Mouse (Mus musculus) lung, embryonic 16.5 days (tissue): ENCODE data around the gene Ppara. TPM values are rescaled to one million over a fixed set of nuclear protein-coding genes. Genes with fewer than 3 reads are reported as not detected.

Experiments
- ATAC-seq: fragments of 200-750 bp; cut with Nextera tagmentation; 2 replicates; pipeline ENCODE4 v1.8.0; 2017; ENCODE audit warnings: low read depth, mild to moderate bottlenecking, moderate library complexity
- H3K27ac ChIP-seq: fragments of 300-500 bp; sonication (generic); 2 replicates; pipeline ENCODE4 v1.5.1; 2014; ENCODE audit warnings: mild to moderate bottlenecking, control low read depth, low read length
- H3K27me3 ChIP-seq: fragments of 300-500 bp; sonication (generic); 2 replicates; pipeline ENCODE4 v1.6.1; 2014; ENCODE audit warnings: low read depth, low read length, mixed read lengths; ENCODE audit not compliant: control insufficient read depth, insufficient read depth
- H3K36me3 ChIP-seq: fragments of 300-500 bp; sonication (generic); 2 replicates; pipeline ENCODE4 v1.6.1; 2014; ENCODE audit warnings: low read length; ENCODE audit not compliant: control insufficient read depth, insufficient read depth
- H3K4me1 ChIP-seq: fragments of 300-500 bp; sonication (generic); replicated peaks from 2 replicates; pipeline ENCODE4 v1.6.1; 2014; ENCODE audit warnings: low read length, mixed read lengths; ENCODE audit not compliant: control insufficient read depth, insufficient read depth
- H3K4me2 ChIP-seq: fragments of 300-500 bp; sonication (generic); 2 replicates; pipeline ENCODE4 v1.6.1; 2014; ENCODE audit warnings: low read depth, low read length, control low read depth
- H3K4me3 ChIP-seq: fragments of 300-500 bp; sonication (generic); 2 replicates; pipeline ENCODE4 v1.5.1; 2014; ENCODE audit warnings: mild to moderate bottlenecking, low read length, control low read depth
- H3K9ac ChIP-seq: fragments of 300-500 bp; sonication (generic); 2 replicates; pipeline ENCODE4 v1.6.1; 2014; ENCODE audit warnings: low read length, control low read depth
- H3K9me3 ChIP-seq: fragments of 300-500 bp; sonication (generic); 2 replicates; pipeline ENCODE4 v1.6.1; 2016; ENCODE audit warnings: low read length; ENCODE audit not compliant: control insufficient read depth
- WGBS: fragments of 180-500 bp; shearing (Covaris S2); extraction: QIAGEN DNeasy Blood & Tissue Kit; methylation state at CpG from one replicate; pipeline ENCODE4 v1.1.7; 2014; 5-methylcytosine and 5-hydroxymethylcytosine counted together
- polyA plus RNA-seq: library from polyadenylated mRNA; unstranded; fragments of >200 nt; fragmentation: Nextera tagmentation; extraction: Ambion mirVana; gene quantifications from 2 replicates; pipeline ENCODE4 v1.2.1, GENCODE M21; 2015

Gene Ppara
- 5.2 and 5.9 TPM in 2 replicates for polyA plus RNA-seq

DNA sequence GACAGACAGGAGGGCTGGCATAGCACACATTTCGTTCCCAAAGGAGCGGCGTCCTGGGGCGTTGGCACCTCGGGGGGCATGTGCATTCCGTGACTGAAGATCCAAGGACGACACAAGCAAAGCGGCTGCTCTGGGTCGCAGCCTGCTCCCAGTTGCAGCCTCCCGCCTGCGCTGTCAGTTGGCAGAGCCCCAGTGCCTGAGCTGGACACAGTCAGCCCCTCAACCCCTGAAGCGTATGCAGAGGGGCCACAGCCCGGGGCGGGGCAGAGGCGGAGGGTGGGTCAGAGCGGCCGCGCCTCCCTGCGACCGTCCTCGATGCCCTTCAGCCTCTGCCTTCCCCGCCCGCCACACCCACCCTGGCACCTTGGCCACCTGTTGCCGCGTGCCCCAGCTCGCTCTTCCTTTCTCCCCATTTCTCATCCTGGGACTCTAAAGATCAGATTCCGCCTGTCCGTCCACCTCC, at the start of gene Ppara:
TSS of gene Ppara (plus strand) at position 413 of the 463 bp plus-strand sequence.
- Histone ChIP-seq H3K9ac (peak within 1 kb of the TSS; percentile 77), H3K4me3 (peak within 1 kb of the TSS; percentile 81), H3K9me3 (no peaks in the 10 kb centered on the region), H3K4me1 (peaks cover 5% of the 10 kb centered on the region; the same call in 1 of the 2 replicates), H3K27ac (no peak within 1 kb of the TSS), H3K4me2 (peak within 1 kb of the TSS; percentile 64), H3K36me3 (no peaks in the 10 kb centered on the region), H3K27me3 (peaks cover 31% of the 10 kb centered on the region)
- WGBS: 2% methylated on average over 28 of the region's 28 CpGs
- ATAC-seq: peak; percentile 32

- 51% methylated on average over 10 of the region's 11 CpGs for WGBS
- Histone ChIP-seq H3K4me3 (no peak overlapping the region), H3K4me2 (peak overlapping the region; percentile 21; the same call in 1 of the 2 replicates), H3K9ac (peak overlapping the region; percentile 37; the same call in 1 of the 2 replicates), H3K36me3 (peaks cover 39% of the 10 kb centered on the region), H3K27me3 (no peaks in the 10 kb centered on the region), H3K27ac (peak overlapping the region; percentile 85), H3K9me3 (no peaks in the 10 kb centered on the region), H3K4me1 (peaks cover 49% of the 10 kb centered on the region)
- peak; percentile 92 for ATAC-seq
Observed at GRCm38 (mm10) chr15:85686641-85687395, 48.0 kb upstream of the Ppara start.

DNA sequence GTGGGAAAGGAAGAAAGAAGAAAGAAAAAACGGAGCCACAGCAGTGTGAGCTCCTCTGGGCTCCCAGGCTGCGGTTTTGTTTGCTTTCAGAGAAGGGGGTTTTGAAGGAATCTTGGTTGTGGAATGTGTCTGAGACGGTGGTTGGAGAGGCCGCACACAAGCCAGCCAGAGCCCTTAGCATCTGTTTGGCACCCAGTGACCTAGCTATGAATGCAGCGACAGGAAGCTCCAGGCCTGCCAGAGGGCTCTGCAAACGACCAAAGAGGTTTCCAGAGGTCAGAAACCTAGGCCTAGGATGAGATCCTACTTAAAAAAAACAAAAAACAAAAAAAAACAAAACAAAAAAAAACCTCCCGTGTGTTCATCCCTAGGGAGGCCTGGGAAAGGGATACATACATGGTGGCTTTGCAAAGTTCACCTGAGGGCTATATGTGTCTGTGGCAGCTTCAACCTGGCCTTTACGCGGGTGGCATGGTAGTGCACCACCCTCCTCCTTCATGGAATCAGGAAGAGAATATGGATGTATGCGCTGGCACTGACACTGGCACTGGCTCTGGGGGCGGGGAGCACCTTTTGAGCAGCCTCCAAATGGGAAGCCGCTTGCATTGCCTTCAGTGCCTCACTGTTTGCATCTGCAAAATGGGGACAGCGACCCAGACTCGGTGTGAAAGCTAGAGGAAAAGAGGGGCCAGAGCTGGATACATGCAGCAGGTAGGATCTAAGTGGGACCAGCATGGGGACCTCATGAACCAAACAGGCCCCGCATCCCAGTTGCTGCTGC, 47.0 kb upstream of the Ppara start:
- peak; percentile 39; the same call in 1 of the 2 replicates for ATAC-seq
- Histone ChIP-seq H3K36me3 (peaks cover 43% of the 10 kb centered on the region), H3K27ac (peak overlapping the region; percentile 85), H3K4me1 (peaks cover 49% of the 10 kb centered on the region), H3K4me3 (no peak overlapping the region), H3K27me3 (no peaks in the 10 kb centered on the region), H3K4me2 (peak overlapping the region; percentile 6), H3K9me3 (no peaks in the 10 kb centered on the region), H3K9ac (peak overlapping the region; percentile 8; the same call in 1 of the 2 replicates)
- WGBS: 52% methylated on average over 15 of the region's 15 CpGs

- Histone ChIP-seq H3K9me3 (no peaks in the 10 kb centered on the region), H3K27me3 (no peaks in the 10 kb centered on the region), H3K9ac (peak overlapping the region; percentile 28; the same call in 1 of the 2 replicates), H3K4me1 (peaks cover 47% of the 10 kb centered on the region), H3K36me3 (peaks cover 44% of the 10 kb centered on the region), H3K4me3 (no peak overlapping the region), H3K27ac (0 out of 2 replicates have a peak overlapping the region, but pooled peaks have one; percentile 85), H3K4me2 (no peak overlapping the region)
- 67% methylated on average over 6 of the region's 6 CpGs for WGBS
- ATAC-seq: no peak
Observed at GRCm38 (mm10) chr15:85688734-85689133, 46.0 kb upstream of the Ppara start.

- Histone ChIP-seq H3K27me3 (no peaks in the 10 kb centered on the region), H3K27ac (no peak overlapping the region), H3K9me3 (no peaks in the 10 kb centered on the region), H3K36me3 (peaks cover 48% of the 10 kb centered on the region), H3K9ac (no peak overlapping the region), H3K4me2 (no peak overlapping the region), H3K4me3 (no peak overlapping the region), H3K4me1 (peaks cover 40% of the 10 kb centered on the region)
- ATAC-seq: no peak
- 90% methylated on average over 6 of the region's 6 CpGs for WGBS
Observed at GRCm38 (mm10) chr15:85689523-85689922, 45.3 kb upstream of the Ppara start.

GRCm38 (mm10) chr15:85690058-85690457, 44.7 kb upstream of the Ppara start:
- no peak overlapping the region for H3K27ac ChIP-seq
- WGBS: 88% methylated on average over 6 of the region's 6 CpGs
- H3K9ac ChIP-seq: no peak overlapping the region
- no peaks in the 10 kb centered on the region for H3K9me3 ChIP-seq
- no peak overlapping the region for H3K4me3 ChIP-seq
- no peaks in the 10 kb centered on the region for H3K27me3 ChIP-seq
- no peak for ATAC-seq
- H3K36me3 ChIP-seq: peaks cover 52% of the 10 kb centered on the region
- H3K4me2 ChIP-seq: no peak overlapping the region
- peaks cover 34% of the 10 kb centered on the region for H3K4me1 ChIP-seq

DNA sequence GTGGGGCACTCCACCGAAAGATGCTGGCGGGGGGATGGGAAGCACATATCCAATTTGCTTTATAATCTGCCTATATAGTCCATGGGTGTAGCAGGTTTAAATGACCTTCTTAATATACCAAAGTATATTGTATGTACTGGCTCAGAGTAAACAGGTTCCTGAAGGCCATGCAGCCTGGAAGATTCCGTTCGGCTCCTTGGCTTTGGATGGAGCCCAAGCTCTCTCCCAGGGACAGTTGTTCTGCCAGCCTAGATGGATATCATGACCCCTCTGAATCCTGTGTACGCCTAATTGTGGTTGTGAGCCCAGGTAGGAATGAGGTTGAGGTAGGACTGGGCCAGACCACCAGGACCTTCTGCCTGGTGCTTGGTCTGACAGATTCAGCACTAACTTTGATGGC, 43.9 kb upstream of the Ppara start:
- WGBS: 82% methylated on average over 5 of the region's 5 CpGs
- peaks cover 26% of the 10 kb centered on the region for H3K4me1 ChIP-seq
- no peak for ATAC-seq
- no peak overlapping the region for H3K9ac ChIP-seq
- H3K27ac ChIP-seq: no peak overlapping the region
- no peak overlapping the region for H3K4me3 ChIP-seq
- H3K36me3 ChIP-seq: peaks cover 56% of the 10 kb centered on the region
- no peaks in the 10 kb centered on the region for H3K27me3 ChIP-seq
- no peaks in the 10 kb centered on the region for H3K9me3 ChIP-seq
- no peak overlapping the region for H3K4me2 ChIP-seq

DNA sequence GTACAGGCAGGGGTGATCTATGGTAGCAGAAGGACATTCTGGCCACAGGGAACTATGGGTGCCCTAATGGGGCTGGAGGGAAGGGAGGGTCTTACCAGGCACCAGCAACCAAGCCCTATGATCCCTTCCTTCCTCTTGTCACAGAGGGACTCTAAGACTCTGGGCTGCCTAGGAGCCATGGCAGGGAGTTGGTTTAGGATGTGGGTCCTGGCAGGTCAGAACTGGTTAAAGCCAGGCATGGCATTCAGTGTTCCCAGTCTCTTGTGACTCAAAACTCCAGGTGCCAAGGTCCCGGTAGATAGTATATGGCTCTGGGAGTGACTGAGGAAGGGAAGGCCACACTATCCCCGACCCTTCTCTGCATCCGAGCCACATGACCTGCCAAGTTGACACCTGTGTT, 41.7 kb upstream of the Ppara start:
- no peak overlapping the region for H3K27ac ChIP-seq
- no peak overlapping the region for H3K9ac ChIP-seq
- 84% methylated on average over 3 of the region's 3 CpGs for WGBS
- ATAC-seq: no peak
- H3K27me3 ChIP-seq: no peaks in the 10 kb centered on the region
- H3K36me3 ChIP-seq: peaks cover 67% of the 10 kb centered on the region
- H3K4me2 ChIP-seq: no peak overlapping the region
- H3K9me3 ChIP-seq: no peaks in the 10 kb centered on the region
- H3K4me1 ChIP-seq: peaks cover 5% of the 10 kb centered on the region
- H3K4me3 ChIP-seq: no peak overlapping the region

- no peaks in the 10 kb centered on the region; the same call in 1 of the 2 replicates for H3K4me1 ChIP-seq
- no peak overlapping the region for H3K9ac ChIP-seq
- no peaks in the 10 kb centered on the region for H3K9me3 ChIP-seq
- no peak overlapping the region for H3K4me2 ChIP-seq
- no peak overlapping the region for H3K27ac ChIP-seq
- 80% methylated on average over 2 of the region's 2 CpGs for WGBS
- no peaks in the 10 kb centered on the region for H3K27me3 ChIP-seq
- no peak overlapping the region for H3K4me3 ChIP-seq
- no peak for ATAC-seq
- peaks cover 69% of the 10 kb centered on the region for H3K36me3 ChIP-seq
Observed at GRCm38 (mm10) chr15:85693819-85694218, 41.0 kb upstream of the Ppara start.
